Mouse (Mus musculus) frontal cortex, postnatal 36 days (tissue): ENCODE data around the gene Stom.
A peak's percentile ranks its signal among the peaks of the same experiment; 100 is the strongest.

Experiments used
- DNase-seq, 2 experiments: peaks; one replicate each; pipeline ENCODE4 v3.0.0; 2022; ENCODE audit warnings: low spot score in 2 of 2

Stom gene

GRCm38 (mm10) chr2:35336388-35337280 is at the start of gene Stom:
TSS of gene Stom (minus strand) at chr2:35336976.
- DNase-seq, result peak; percentile 95 to 96

GRCm38 (mm10) chr2:35385441-35385871 is 48.7 kb upstream of the Stom start:
- DNase-seq, result no peak

DNA sequence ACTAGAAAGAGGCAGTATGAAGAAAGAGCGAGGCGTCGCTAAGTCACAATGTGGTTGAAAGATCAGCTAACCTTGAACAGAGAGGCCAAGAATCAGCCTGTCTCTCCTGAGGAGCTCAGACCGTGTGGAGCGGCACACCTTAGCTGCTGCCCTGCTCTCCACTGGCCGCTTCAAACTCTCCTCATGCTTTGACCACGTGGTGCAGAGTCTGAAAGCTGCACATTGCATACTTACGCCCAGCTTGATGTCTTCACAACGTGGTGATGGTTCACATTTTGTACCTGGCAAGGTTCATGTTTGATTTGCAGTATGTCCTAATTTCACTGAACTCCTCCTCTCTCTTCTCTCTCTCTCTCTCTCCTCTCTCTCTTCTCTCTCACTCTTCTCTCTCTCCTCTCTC is 42.5 kb upstream of the Stom start:
- no peak for DNase-seq

DNA sequence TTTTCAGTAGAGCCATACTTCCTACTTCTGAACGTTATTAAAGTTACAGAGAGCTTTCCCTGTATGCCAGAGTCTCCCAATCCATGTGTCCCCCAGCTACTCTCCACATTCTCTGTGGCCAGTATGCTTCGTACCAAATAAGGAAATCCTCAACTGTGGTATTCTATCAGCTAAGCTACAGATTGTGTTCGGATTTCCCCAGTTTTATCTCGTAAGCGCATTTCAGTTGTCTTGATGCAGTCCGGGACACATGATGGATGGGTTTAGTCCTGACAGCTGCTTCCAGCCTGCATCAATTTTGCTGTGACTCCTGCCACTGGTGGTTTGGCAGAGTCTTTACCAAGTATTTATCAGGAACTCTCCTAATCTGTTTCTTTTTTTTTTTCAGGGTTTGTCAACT is 40.8 kb upstream of the Stom start:
- DNase-seq, result no peak

DNA sequence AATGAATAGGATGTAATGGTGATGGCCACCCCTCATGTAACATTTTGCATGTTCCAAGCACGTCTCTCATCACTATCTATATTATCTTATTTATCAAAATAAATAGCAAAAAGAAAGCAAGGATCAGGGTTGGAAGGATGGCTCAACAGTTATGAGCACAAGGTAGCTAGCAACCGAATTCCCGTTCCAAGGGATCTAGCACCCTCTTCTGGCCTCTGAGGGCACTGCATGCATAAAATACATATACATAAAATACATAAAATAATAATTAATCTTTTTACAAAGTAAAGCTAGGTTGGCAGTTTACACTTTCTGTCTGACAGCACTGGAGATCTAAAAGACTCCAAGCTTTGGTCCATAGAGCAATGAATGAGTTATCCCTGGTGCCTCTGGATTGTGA is 36.2 kb upstream of the Stom start:
- no peak for DNase-seq

DNA sequence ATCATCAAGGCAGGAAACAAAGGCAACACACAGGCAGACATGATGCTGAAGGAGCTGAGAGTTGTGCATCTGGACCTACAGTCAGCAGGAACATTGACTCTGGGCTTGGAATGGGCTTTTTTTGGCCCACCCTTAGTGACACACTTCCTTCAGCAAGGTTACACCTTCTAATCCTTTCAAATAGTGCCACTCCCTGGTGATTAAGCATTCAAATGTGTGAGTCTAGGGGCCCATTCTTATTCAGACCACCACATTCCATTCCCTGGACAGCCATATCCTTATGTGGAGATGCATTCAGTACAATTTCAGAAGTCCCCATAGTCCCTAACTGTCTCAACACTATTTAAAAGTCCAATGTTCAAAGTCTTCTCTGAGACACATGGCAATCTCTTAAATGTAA is 33.9 kb upstream of the Stom start:
- no peak for DNase-seq

DNA sequence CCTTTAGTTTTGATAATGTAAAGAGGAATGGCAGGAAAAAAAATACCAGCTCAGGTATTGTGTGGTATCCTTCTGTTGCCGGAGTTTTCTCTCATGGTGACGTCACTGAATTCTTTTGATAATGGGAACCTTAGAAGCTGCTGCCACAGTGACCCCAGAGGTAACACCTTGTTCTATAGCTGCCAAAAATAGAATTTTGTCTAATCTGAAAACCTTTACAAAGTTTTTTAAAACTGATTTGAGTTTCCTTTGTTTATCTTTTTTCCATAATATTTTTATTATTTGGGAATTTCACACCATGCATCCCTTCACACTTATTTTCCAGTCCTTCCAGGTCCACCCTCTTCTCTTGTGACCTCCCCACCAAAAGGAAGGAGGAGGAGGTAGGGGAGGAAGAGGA is 30.9 kb upstream of the Stom start, which contains the start of gene 4930568D16Rik:
Gene 4930568D16Rik (minus strand): TSS at position 101 of the 400 bp plus-strand sequence.
- DNase-seq, result no peak

GRCm38 (mm10) chr2:35349184-35349583 is 12.4 kb upstream of the Stom start:
- DNase-seq, result no peak

DNA sequence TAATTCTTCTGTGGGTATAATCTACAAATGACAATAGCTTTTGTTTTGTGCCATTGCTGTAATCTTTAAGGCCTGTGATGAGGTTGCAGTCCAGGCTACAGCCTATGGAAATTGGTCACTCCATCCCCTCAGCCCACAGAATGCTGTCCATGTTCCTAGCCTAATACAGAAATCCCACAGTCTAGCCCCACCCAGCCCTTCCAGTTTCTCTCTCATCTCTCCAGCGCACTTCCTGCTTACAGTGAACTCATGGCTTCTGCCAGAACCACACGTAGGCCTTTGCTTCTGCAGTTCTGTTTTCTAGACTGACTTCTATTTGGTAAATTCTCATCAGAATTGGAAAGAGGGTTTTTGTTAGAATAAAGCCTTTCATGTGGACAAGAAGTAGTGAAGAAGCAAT is 9.2 kb upstream of the Stom start:
- no peak for DNase-seq

- DNase-seq, result no peak
These were observed 5.8 kb upstream of the Stom start for GRCm38 (mm10) chr2:35342605-35343004.

GRCm38 (mm10) chr2:35338707-35339106 is 1.9 kb upstream of the Stom start:
- DNase-seq, result no peak

DNA sequence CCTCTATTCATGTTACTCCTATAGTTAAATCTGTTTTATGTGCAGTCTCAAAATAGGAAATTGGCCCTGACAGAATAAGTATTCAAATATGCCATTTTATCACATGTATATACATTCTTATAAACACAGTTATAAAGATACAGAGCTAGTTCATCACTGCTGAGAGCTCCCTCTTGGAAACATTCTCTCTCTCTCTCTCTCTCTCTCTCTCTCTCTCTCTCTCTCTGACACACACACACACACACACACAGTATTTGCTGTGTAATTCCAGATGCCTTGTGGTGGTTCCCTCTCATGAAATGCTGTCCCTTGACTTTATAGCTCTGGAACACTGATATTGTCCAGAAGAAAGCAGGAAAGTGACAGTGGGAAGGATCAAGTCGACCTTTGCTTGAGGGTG is 1.3 kb upstream of the Stom start:
- no peak for DNase-seq

- DNase-seq, result no peak
These were observed 643 bp upstream of the Stom start for GRCm38 (mm10) chr2:35337419-35337818.

- no peak for DNase-seq
These were observed 1.2 kb downstream of the Stom start for GRCm38 (mm10) chr2:35335620-35336019.

DNA sequence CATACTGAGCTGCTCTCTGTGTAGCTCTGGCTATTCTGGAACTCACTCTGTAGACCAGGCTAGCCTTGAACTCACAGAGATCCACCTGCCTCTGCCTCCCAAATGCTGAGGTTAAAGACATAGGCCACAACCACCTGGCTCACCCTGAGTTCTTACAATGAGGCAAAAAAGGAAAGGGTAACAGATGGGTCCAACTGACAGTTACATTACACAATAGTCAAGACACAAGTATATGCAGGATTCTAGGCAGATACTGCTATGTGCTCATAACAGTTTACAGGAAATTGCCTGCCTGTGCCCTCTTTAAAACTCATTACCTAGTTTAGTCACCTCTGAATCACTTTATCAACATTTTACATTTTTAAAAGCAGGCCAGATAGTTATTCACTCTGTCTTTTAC is 3.1 kb downstream of the Stom start:
- no peak for DNase-seq

- DNase-seq, result no peak
These were observed 5.6 kb downstream of the Stom start for GRCm38 (mm10) chr2:35331205-35331604.

DNA sequence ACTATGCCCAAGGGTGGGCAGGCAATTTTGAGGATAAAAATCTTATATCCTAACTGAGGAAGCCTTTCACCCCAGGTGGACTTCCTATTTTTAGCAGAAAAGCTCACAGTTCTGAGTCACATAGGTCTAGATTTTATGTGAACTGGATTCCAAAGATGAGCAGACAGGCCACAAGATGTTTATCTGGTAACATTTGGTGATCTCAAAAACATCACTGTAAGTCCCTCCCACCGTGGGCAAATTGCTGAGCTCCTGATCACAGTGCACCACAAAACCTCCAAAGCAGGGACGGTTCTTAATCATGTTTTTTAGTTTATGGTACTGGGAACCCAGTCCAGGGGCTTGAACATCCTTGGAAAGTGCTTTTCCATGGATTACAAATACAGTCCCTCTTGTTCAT is 7.7 kb downstream of the Stom start:
- DNase-seq, result no peak

DNA sequence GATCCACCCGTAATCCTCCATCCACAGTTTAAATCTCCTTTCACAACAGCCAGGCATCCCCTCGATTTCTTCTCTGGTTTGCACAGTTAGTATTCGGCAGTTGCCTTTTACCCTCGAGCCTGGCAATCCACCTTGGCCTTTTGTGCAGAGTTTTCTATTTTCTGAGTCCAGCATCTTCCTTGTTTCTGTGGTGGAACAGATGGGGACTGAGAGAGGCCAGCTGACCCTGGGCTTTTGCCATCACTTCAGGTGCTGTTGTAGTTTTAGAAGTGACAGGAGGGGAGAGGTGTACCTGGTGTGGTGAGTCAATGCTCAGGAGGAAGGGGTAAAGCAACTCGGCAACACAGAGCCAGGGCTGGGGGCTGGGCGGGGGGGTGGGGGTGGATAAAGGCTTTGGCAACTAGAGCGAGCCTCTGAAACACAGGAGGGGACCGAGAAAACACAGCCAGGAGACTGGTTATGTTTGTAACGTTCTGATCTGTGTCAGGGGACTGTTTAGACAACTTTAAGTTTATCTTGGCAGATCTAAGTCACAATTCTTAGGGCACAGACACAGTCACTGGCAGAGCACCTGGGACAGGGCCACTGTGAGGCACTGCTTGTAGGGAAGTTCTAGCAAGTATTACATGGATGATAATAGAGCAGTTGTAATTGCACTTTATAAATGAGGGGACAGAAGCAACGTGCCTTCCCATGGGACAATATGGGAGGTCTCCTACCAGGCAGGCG is 8.5 kb downstream of the Stom start:
- DNase-seq, result no peak

GRCm38 (mm10) chr2:35327583-35327982 is 9.2 kb downstream of the Stom start:
- DNase-seq, result no peak

DNA sequence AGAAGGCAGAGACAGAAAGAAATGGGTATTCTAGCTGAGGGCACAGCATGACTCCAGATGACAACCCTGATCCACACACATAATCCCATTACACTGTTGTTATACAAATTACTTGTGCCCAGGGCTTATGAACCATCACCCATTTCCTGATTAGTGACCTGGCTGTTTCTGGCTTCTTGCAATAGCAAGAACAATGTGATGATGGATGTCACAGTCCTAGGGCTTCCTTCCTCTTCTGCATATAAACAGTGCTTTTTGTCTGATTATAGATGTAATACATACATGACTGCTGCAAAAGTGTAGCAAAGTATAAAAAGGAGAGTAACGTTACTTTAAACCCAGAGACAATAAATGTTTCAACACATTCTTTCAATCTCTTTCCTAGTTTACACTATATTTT is 9.8 kb downstream of the Stom start:
- no peak for DNase-seq

- DNase-seq, result no peak
These were observed 10.8 kb downstream of the Stom start for GRCm38 (mm10) chr2:35325930-35326329.

DNA sequence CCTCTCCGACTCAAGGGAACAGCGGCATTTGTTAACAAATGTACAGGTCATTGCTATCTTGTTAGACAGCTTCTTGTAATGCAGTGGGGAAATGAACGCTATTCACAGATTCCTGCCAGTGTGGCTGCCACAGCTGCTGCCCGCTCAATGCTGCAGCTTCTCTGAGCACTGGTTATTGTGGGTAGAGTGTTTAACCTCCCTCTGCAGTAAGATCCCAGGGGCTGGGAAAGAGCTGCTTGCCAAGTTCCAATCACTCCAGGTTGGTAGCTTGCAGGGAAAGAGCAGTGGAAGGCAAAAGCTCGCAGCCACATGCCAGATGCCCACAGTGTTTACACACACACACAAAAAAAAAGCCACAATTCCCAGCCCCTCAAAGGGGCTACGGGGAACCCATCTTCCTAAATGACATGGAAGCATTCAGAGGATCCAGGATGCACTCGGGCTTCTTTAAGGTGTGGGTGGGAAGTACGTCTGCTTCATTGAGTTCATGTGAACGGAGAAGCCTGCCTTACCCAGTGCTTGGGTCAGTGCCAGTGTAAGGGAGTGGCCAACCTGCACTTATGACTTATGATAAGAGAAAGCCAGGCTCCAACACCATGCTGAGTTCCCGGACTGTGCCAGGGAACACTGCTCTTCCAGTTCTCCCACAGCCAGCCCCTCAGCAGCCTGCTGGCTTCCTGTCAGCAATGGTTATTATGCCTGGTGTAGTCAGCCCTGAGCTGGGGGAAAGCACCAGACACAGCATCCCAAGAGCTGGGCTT is 14.2 kb downstream of the Stom start:
- peak; percentile 8 for DNase-seq
